Mouse (Mus musculus) cerebellum, adult 11 months (tissue): ENCODE measurements around the gene Slc48a1.

Experiments
- DNase-seq: peaks from one replicate; pipeline ENCODE4 v3.0.0; 2022

Slc48a1 gene

GRCm38 (mm10) chr15:97784092-97784559, 5.8 kb downstream of the Slc48a1 start:
- peak; percentile 88 for DNase-seq

- no peak for DNase-seq
These were observed 6.3 kb downstream of the Slc48a1 start for GRCm38 (mm10) chr15:97784561-97785161.

- DNase-seq: no peak
These were observed 7.6 kb downstream of the Slc48a1 start for GRCm38 (mm10) chr15:97785731-97786411.

DNA sequence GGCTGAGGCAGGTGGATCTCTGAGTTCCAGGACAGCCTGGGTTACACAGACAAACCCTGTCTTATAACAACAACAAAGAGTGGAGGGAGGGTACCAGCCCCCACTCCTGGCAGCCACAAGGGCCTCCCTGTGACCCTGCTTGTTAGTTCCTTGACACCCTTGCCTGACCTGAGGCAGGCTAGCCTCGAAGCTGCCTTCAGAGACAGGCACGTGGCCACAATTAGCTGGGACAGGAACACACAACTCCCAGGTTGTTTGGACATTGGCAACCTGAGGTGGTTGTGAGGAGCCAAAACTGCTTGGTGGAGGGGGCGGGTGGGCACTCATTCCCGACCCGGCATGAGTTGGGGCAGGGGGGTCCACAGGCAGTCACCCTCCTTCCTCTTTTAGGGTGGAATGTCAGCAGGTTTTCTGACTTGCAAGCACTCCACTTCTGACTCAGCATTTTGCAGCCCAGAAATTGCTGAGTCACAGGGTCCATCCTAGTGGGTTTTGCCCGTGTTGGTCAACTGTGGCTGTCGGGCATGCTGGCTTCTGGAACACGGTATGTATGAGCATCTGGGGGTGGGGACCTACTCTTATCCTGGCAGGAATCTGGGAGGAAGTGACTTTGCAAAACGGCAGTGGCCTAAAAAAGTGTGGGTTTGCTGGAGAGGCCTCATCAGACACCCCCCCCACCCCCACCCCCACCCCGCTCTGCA, 8.2 kb downstream of the Slc48a1 start:
- no peak for DNase-seq

GRCm38 (mm10) chr15:97787148-97787798, 9.0 kb downstream of the Slc48a1 start:
- no peak for DNase-seq

DNA sequence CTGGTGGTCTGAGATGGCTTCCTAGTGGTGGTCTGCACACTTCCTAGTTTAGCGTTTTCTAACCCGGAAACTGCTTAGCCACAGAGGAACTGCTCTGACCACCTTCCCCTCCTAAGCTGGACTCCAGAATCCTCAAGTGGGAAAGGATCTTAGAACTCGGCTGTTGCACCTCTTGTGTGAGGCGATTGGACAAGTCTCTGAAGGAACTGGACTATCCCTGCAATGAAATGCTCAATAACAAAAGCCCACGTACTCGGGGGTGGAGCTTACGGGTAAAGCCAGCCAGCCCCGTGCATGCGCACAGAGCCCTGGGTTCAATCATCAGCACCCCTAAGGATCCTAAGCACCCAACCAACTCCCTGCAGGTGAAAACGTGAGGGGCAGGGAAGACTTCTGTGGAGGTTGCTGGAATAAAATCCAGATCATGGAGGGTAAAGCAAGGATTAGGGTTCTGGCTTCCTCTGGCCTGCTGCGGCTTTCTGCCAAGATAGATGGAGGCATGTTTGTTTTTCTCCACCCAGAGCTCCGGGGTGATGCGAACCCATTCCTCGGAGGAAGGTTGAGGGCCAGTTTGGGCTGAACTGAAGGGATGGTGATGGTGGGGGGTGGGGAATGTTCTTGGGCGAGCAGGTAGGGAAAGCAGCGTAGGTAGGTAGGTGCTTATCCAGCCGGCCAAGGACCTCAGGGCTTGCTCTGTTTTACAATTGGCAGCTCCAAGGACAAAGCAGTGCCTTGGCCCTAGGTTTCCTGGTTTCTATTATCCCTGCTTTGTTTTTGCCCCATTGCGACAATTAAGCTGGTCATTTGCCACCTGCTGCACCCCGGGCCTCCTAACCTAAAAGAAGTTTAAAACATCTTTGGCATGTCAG, 9.7 kb downstream of the Slc48a1 start:
- no peak for DNase-seq

- peak; percentile 73 for DNase-seq
These were observed 10.5 kb downstream of the Slc48a1 start for GRCm38 (mm10) chr15:97788821-97789220.

- DNase-seq: peak; percentile 76
These were observed 11.6 kb downstream of the Slc48a1 start for GRCm38 (mm10) chr15:97789761-97790505.

DNA sequence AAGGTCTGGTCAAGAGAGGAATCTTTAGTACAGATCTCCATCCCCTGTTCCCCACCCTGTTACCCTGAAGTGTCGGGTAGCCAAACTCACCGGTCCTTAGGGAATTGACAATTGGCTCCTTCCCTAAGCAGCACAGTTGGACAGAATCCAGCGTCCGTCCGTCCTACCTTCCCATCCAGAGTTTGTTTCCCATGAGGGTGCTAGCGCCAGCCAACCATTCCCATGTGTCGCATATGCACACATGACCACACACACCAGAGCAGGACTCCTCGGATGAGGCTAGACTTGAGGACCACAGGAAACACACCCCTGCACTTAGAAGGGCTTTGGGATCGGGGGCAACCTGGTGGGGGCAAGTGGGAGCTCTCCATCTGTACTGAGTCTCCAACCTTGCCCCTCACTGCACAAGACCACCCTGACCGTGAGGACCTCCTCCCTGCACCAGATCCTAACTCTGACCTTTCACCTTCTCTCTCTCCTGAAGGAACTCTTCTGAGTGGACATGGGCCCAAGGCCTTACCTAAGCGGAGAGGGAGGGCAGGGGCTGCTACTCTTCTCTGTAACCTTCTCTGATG, 12.9 kb downstream of the Slc48a1 start:
- no peak for DNase-seq

- DNase-seq: no peak
These were observed 15.2 kb downstream of the Slc48a1 start for GRCm38 (mm10) chr15:97793386-97794153.

- no peak for DNase-seq
These were observed 15.9 kb downstream of the Slc48a1 start for GRCm38 (mm10) chr15:97794268-97794667.

- DNase-seq: no peak
These were observed 17.4 kb downstream of the Slc48a1 start for GRCm38 (mm10) chr15:97795559-97796235.

DNA sequence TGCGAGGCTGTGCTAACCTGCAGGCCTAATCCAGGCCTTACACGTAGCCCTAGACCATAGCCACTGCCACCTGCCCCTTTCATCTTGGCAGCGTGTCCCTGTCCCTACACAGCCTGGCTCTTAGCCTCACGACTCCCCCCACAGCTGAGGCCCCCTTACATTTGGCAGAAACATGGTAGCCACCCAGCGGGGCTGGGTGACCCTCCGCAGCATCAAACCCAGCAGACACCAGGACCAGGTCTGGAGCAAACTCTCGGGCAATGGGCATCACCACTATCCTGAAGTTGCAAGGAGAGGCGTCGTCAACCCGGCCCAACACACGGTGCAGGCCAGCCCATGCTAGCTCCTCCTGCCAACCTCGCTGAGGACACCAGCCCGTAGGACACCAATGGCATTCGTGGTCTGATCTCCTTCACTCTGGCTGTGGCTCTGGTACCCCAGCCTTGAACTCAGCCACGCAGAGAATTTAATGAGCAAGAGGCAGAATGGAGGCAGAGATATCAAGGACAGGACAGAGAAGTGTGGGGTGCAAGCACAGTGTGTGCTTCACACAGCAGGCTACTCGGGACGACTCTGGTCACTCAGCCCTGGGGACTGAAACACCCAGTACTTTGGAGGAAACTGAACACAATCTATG, 18.5 kb downstream of the Slc48a1 start:
- no peak for DNase-seq

GRCm38 (mm10) chr15:97798134-97798533, 19.8 kb downstream of the Slc48a1 start:
- no peak for DNase-seq

GRCm38 (mm10) chr15:97799446-97799845, 21.1 kb downstream of the Slc48a1 start:
- no peak for DNase-seq

GRCm38 (mm10) chr15:97800853-97801252, 22.5 kb downstream of the Slc48a1 start:
- DNase-seq: no peak

- DNase-seq: no peak
These were observed 23.5 kb downstream of the Slc48a1 start for GRCm38 (mm10) chr15:97801811-97802210.

GRCm38 (mm10) chr15:97802575-97802974, 24.3 kb downstream of the Slc48a1 start:
- DNase-seq: no peak

GRCm38 (mm10) chr15:97807867-97808266, 29.5 kb downstream of the Slc48a1 start:
- no peak for DNase-seq
